Mouse (Mus musculus) kidney, postnatal 10 days (tissue): ENCODE data around the gene Hic1.

Experiments
- DNase-seq: peaks from one replicate; pipeline ENCODE4 v3.0.0; 2021; ENCODE audit warnings: mixed read lengths

Gene Hic1

GRCm38 (mm10) chr11:75166861-75167642 is 2.3 kb downstream of the Hic1 start:
- peak; percentile 68 for DNase-seq

DNA sequence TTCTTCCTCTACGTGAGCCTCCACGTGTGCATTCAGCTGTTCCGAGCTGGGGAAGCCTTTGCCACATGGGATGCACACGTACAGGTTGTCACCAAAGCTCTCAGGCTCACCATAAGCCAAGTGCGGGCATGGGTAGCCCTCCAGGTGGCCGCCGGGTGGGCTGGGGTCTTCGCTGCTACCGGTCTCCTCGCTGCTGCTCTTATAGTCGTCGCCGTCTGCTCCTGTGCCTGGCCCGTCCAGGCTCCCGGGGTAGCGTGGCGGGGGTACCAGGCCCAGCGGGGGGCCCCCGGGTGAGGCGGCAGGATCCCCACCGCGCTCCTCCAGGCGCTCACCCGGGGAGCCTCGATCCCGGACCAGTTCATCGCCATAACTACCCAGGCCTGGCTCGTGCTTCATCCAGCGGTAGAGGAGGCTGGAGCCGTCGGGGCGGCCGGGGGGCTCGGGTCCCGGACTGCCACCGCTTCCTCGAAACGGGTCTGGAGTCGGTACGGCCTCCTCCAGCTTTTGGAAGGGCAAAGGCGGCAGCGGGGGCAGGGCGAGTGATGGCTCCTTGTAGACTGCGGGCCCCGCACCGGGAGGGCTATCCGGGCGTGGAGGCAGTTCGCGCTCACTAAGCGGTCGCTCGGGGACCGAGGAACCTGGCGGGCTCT is 3.0 kb downstream of the Hic1 start:
- peak; percentile 59 for DNase-seq

GRCm38 (mm10) chr11:75165441-75166192 is 3.7 kb downstream of the Hic1 start:
- peak; percentile 91 for DNase-seq

DNA sequence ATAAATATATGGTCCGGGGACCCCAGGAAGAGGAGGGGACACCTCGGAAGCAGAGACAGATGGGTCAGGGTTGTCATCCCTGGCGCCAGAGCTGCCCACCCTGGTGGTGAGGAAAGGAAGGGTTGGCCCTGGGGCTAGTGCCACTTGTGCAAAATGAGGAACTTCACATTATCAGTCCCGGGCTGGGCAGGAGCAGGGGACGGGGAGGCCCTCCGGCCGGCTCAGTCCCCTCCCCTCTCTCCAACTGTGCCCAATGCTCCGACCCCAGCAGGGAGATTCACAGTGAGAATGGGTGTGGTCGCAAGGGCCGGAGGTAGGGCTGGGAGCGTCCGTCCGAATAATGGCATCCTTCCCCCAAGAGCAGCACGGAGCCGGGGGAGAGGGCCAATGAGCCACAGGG is 4.6 kb downstream of the Hic1 start:
- peak; percentile 42 for DNase-seq

GRCm38 (mm10) chr11:75164051-75164450 is 5.3 kb downstream of the Hic1 start:
- DNase-seq: no peak

GRCm38 (mm10) chr11:75163379-75163778 is 5.9 kb downstream of the Hic1 start:
- DNase-seq: peak; percentile 46

GRCm38 (mm10) chr11:75162591-75163080 is 6.7 kb downstream of the Hic1 start:
- DNase-seq: no peak

- no peak for DNase-seq
Measured at GRCm38 (mm10) chr11:75161417-75162008, 7.8 kb downstream of the Hic1 start.

- no peak for DNase-seq
Measured at GRCm38 (mm10) chr11:75160954-75161353, 8.4 kb downstream of the Hic1 start.

GRCm38 (mm10) chr11:75159564-75159963 is 9.8 kb downstream of the Hic1 start:
- peak; percentile 81 for DNase-seq

- peak; percentile 63 for DNase-seq
Measured at GRCm38 (mm10) chr11:75158432-75158831, 10.9 kb downstream of the Hic1 start.

DNA sequence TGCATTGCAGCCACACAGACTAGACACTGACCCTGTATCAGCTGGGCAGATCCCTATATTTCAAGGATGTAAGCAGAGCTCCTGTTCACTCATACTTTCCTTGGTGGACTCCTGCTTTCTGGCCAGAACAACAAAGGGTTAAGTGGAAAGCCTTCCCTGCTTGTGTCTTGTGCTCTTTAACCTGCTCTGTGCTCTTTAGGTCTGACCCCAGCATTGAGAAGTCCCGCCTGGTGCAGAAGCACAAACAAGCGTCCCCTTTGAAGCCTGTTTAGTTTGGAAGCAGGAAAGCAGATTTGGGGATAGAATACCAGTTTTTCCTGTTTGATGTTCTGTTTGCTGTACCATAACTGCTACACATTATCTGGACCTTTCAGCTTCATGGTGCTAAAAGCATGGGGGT is 11.4 kb downstream of the Hic1 start:
- peak; percentile 57 for DNase-seq

- DNase-seq: peak; percentile 34
Measured at GRCm38 (mm10) chr11:75157037-75157436, 12.3 kb downstream of the Hic1 start.

- DNase-seq: peak; percentile 25
Measured at GRCm38 (mm10) chr11:75156416-75156815, 12.9 kb downstream of the Hic1 start.

GRCm38 (mm10) chr11:75155985-75156384 is 13.3 kb downstream of the Hic1 start:
- DNase-seq: peak; percentile 21

- no peak for DNase-seq
Measured at GRCm38 (mm10) chr11:75154053-75154585, 15.2 kb downstream of the Hic1 start.

DNA sequence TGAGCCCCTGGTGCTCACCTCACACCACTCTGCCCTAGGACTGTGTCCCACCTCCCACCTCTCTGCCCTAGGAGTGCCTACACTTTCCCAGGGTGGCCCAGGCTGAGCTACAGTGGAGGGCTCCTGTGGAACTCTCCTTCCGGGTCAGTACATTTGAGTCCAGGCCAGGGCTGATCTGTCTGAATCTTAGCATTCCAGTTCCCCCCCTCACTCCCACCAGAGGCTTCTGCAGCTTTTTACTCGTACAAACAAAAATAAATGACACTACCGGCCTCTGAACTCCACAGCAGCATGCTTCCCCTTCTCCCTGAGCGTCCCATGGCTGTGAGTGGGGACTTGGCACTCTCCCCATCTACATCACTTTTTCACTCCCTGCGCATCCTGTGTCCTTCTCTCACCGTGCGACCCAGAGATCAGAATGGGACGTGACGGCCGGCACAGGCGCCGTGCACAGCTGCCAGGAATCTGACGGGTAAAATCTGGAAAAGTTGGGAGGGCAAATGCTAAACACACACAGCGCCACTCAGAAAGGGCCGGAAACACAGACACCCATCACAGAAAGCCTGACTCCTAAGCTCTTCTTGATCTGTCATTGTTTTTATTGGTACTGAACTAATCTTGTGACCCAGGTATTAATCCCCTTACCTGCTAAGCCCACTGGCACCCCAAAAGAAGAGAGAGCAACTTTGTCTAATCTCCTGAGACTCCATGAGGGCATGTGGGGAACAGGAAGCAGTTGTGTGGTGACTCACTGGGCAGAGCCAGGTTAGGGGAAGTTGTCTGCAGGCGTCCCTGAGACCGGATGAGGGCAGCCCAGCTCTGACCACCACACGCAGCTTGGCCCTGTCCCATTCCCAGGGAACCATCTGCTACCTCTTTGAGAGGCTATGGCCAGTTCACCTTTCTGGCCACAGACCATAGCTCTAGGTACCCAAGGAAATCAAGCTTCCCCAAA is 16.4 kb downstream of the Hic1 start:
- peak; percentile 79 for DNase-seq

DNA sequence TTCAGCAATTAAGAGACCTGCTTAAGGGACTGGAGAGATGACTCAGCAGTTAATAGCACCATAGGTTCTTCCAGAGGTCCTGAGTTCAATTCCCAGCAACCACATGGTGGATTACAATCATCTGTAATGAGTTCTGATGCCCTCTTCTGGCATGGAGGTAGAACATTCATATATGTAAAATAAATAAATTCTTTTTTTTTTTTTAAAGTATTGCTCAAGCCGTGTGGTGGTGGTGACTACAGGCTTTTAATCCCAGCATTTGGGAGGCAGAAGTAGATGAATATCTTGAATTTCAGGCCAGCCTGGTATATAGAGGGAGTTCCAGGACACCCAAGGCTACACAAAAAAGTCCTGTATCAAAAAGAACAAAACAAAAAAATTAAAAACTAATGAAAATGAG is 19.0 kb downstream of the Hic1 start:
- no peak for DNase-seq

DNA sequence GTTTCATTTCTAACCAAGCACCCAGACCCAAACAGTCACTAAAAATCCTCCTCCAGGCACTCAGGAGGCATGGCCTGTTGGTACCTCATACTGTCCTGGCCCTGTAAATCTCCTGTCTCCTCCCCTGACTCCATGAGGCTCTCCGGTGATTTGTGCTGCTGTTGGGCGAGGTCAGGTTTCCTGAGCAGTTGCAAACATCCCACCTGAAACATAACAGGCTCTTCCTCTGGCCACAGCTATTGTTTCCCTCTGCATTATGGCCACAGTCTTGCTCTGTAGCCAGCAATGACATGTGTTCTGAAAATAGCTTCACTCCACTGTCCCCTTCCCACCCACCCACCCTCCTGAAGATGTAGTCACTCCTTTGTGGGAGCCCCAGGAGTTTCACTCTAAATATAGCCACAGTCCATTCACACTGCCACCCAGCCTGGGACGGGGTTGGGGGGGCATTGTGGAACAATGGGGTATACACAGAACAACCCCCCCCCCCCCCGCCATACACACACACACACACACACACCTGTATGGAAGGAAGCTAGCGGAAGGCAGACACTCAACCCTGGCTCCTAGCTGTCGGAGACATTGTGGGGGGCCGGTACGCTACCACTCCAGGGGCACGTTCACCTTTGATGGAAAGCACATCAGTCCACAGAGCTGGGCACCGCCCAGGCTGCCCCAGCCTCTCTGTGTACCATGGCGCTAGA is 20.8 kb downstream of the Hic1 start:
- DNase-seq: peak; percentile 32

- peak; percentile 68 for DNase-seq
Measured at GRCm38 (mm10) chr11:75147846-75148168, 21.5 kb downstream of the Hic1 start.
